Comparison of ENCODE assay signal across 20 mouse cellular contexts in genomic region chr9:47651431-47651830, GRCm38 (mm10).
DNase-seq lines count a peak whose midpoint lies in the region; ATAC-seq and TF ChIP-seq lines count a peak whose summit lies in the region.
"Had no signal": no experiment of that assay in that cellular context is flagged by ENCODE, and none has a peak within 500 bp of the region (broad histone marks: within the 10 kb centered on the region; RNA-seq: fewer than 3 reads in every experiment).

No protein-coding gene starts in this region.

- no peak overlapping the region for H3K4me2 ChIP-seq in liver, embryonic 11.5 days
- no peak overlapping the region for H3K4me2 ChIP-seq in liver, embryonic 12.5 days
- H3K4me2 ChIP-seq in lung, postnatal 0 days (replicated peaks; ENCODE audit: low read depth, low read length) = no peak overlapping the region; the same call in 1 of the 2 replicates
- H3K4me2 ChIP-seq: embryonic facial prominence, embryonic 15.5 days had no signal

- no peaks in the 10 kb centered on the region; the same call in 1 of the 2 replicates for H3K27me3 ChIP-seq in kidney, adult 2 months (replicated peaks; ENCODE audit: control insufficient read depth, insufficient read depth, low read length)
- no peaks in the 10 kb centered on the region for H3K27me3 ChIP-seq in liver, embryonic 11.5 days (replicated peaks; ENCODE audit: control insufficient read depth, insufficient read depth, low read length)
- no peaks in the 10 kb centered on the region for H3K27me3 ChIP-seq in liver, embryonic 12.5 days (replicated peaks)
- H3K27me3 ChIP-seq in lung, postnatal 0 days (replicated peaks; ENCODE audit: insufficient read depth, low read length) = no peaks in the 10 kb centered on the region; the same call in 1 of the 2 replicates
- H3K27me3 ChIP-seq: embryonic facial prominence, embryonic 15.5 days; Patski had no signal

- H3K79me2 ChIP-seq in macrophage (ENCODE audit: inconsistent target) = peaks cover 53% of the 10 kb centered on the region

- no peaks in the 10 kb centered on the region for H3K4me1 ChIP-seq in kidney, adult 2 months (ENCODE audit: control insufficient read depth, insufficient read depth, low read length)
- no peaks in the 10 kb centered on the region for H3K4me1 ChIP-seq in liver, embryonic 11.5 days (replicated peaks; ENCODE audit: control insufficient read depth, insufficient read depth, low read length)
- no peaks in the 10 kb centered on the region for H3K4me1 ChIP-seq in liver, embryonic 12.5 days
- H3K4me1 ChIP-seq in lung, postnatal 0 days (ENCODE audit: insufficient read depth, low read depth, low read length) = no peaks in the 10 kb centered on the region

- no peaks in the 10 kb centered on the region for H3K9me3 ChIP-seq in liver, embryonic 11.5 days (ENCODE audit: control insufficient read depth, low read length)
- H3K9me3 ChIP-seq in liver, embryonic 12.5 days (replicated peaks) = no peaks in the 10 kb centered on the region
- H3K9me3 ChIP-seq in lung, postnatal 0 days (ENCODE audit: low read length) = no peaks in the 10 kb centered on the region
- H3K9me3 ChIP-seq: embryonic facial prominence, embryonic 15.5 days; forebrain, embryonic 10.5 days had no signal

- ATAC-seq in liver, embryonic 11.5 days (replicated peaks; ENCODE audit: low FRiP score) = no peak
- no peak for ATAC-seq in liver, embryonic 12.5 days
- ATAC-seq in lung, postnatal 0 days = peak; percentile 43; the same call in 1 of the 2 replicates
- ATAC-seq: activated CD4-positive, CD25-positive, alpha-beta regulatory T cell, adult 4 months; hindbrain, embryonic 16.5 days; Patski had no signal

- TF ChIP-seq EP300 in lung, postnatal 0 days (IDR thresholded peaks at IDR 0.05) = no peak

- DNase-seq in kidney, adult 2 months = peak; percentile 27
- no peak for DNase-seq in kidney, adult 18-20 months
- peak; percentile 29 for DNase-seq in liver, embryonic 11.5 days (ENCODE audit: low spot score)
- DNase-seq in lung, postnatal 0 days (ENCODE audit: low spot score) = peak; percentile 34
- no peak for DNase-seq in layer of hippocampus, adult 2 months (ENCODE audit: low spot score in 2 of 2)
- DNase-seq: adrenal gland, postnatal 36 days; cerebellum, adult 9-11 months; embryo, embryonic 11 days; gastrocnemius, adult 2 months; heart, postnatal 36 days; layer of hippocampus, postnatal 36 days had no signal

- H3K27ac ChIP-seq in kidney, adult 2 months (ENCODE audit: insufficient read depth, low read depth, low read length) = no peak overlapping the region
- no peak overlapping the region for H3K27ac ChIP-seq in liver, embryonic 11.5 days (ENCODE audit: low read depth, low read length)
- no peak overlapping the region for H3K27ac ChIP-seq in liver, embryonic 12.5 days
- no peak overlapping the region for H3K27ac ChIP-seq in lung, postnatal 0 days (ENCODE audit: low read length)
- peak overlapping the region; percentile 65 for H3K27ac ChIP-seq in macrophage
- no peak overlapping the region for H3K27ac ChIP-seq in layer of hippocampus, adult 2 months
- H3K27ac ChIP-seq: embryonic facial prominence, embryonic 15.5 days; forebrain, embryonic 10.5 days; gastrocnemius, adult 2 months; kidney, postnatal 0 days; liver, embryonic 14.5 days had no signal

- WGBS in kidney, adult 2 months = 71% methylated on average over 11 of the region's 11 CpGs
- 82% methylated on average over 11 of the region's 11 CpGs for WGBS in liver, embryonic 11.5 days
- WGBS in liver, embryonic 12.5 days (ENCODE audit: insufficient replicate concordance) = 67% methylated on average over 11 of the region's 11 CpGs
- WGBS in lung, postnatal 0 days = 59% methylated on average over 11 of the region's 11 CpGs
- WGBS in macrophage (ENCODE audit: missing documents) = 31% methylated on average over 10 of the region's 11 CpGs

- no peak overlapping the region for H3K9ac ChIP-seq in liver, embryonic 11.5 days (ENCODE audit: low read depth, low read length)
- H3K9ac ChIP-seq in liver, embryonic 12.5 days = no peak overlapping the region
- no peak overlapping the region for H3K9ac ChIP-seq in lung, postnatal 0 days (replicated peaks; ENCODE audit: low read depth)
- H3K9ac ChIP-seq: embryonic facial prominence, embryonic 15.5 days; liver, embryonic 14.5 days had no signal

- no peak overlapping the region for H3K4me3 ChIP-seq in kidney, adult 2 months (ENCODE audit: insufficient read depth, low read depth, low read length)
- H3K4me3 ChIP-seq in liver, embryonic 11.5 days (ENCODE audit: low read depth, low read length) = no peak overlapping the region
- no peak overlapping the region for H3K4me3 ChIP-seq in liver, embryonic 12.5 days
- no peak overlapping the region for H3K4me3 ChIP-seq in lung, postnatal 0 days (ENCODE audit: low read depth, low read length)
- no peak overlapping the region for H3K4me3 ChIP-seq in macrophage (ENCODE audit: inconsistent target)
- H3K4me3 ChIP-seq in layer of hippocampus, adult 2 months = no peak overlapping the region
- H3K4me3 ChIP-seq: embryonic facial prominence, embryonic 15.5 days; forebrain, embryonic 10.5 days; gastrocnemius, adult 2 months had no signal

- TF ChIP-seq POLR2A in kidney, adult 2 months (IDR thresholded peaks at IDR 0.05; ENCODE audit: low read depth, low read length) = no peak

- no peaks in the 10 kb centered on the region for H3K36me3 ChIP-seq in kidney, adult 2 months (ENCODE audit: control insufficient read depth, insufficient read depth, low read length)
- no peaks in the 10 kb centered on the region for H3K36me3 ChIP-seq in liver, embryonic 11.5 days (ENCODE audit: control insufficient read depth, insufficient read depth, low read length)
- no peaks in the 10 kb centered on the region for H3K36me3 ChIP-seq in liver, embryonic 12.5 days
- no peaks in the 10 kb centered on the region for H3K36me3 ChIP-seq in lung, postnatal 0 days (ENCODE audit: insufficient read depth, low read length)
- no peaks in the 10 kb centered on the region for H3K36me3 ChIP-seq in macrophage (ENCODE audit: inconsistent target)
- H3K36me3 ChIP-seq: embryonic facial prominence, embryonic 15.5 days; forebrain, embryonic 10.5 days had no signal

- no peak for TF ChIP-seq CTCF in kidney, adult 2 months (conservative IDR thresholded peaks at IDR 0.05; ENCODE audit: insufficient read depth, insufficient read length, low read depth, low read length)
- TF ChIP-seq CTCF in lung, postnatal 0 days (IDR thresholded peaks at IDR 0.05) = no peak
- no peak for TF ChIP-seq CTCF in layer of hippocampus, adult 2 months (conservative IDR thresholded peaks at IDR 0.05)

Comparison
In these comparisons a context has a peak if more than half of its experiments do, and no peak if none do; other contexts are left out.
1. DNase-seq: peak in kidney, adult 2 months (single experiment), liver, embryonic 11.5 days (single experiment) and lung, postnatal 0 days (single experiment); none in kidney, adult 18-20 months (single experiment) and layer of hippocampus, adult 2 months (0 of 2).